Mouse (Mus musculus) kidney, postnatal 4 days (tissue): ENCODE measurements around the gene Brd1.
"Not testable (repeated sequence)": the region's sequence is repeated elsewhere in the genome, so short reads cannot be mapped to it uniquely, and the experiment has no call there.

Source experiments
- DNase-seq, 2 experiments: peaks; one replicate each; pipeline ENCODE4 v3.0.0; 2021; ENCODE audit warnings: mixed read lengths in 2 of 2

The Brd1 gene

DNA sequence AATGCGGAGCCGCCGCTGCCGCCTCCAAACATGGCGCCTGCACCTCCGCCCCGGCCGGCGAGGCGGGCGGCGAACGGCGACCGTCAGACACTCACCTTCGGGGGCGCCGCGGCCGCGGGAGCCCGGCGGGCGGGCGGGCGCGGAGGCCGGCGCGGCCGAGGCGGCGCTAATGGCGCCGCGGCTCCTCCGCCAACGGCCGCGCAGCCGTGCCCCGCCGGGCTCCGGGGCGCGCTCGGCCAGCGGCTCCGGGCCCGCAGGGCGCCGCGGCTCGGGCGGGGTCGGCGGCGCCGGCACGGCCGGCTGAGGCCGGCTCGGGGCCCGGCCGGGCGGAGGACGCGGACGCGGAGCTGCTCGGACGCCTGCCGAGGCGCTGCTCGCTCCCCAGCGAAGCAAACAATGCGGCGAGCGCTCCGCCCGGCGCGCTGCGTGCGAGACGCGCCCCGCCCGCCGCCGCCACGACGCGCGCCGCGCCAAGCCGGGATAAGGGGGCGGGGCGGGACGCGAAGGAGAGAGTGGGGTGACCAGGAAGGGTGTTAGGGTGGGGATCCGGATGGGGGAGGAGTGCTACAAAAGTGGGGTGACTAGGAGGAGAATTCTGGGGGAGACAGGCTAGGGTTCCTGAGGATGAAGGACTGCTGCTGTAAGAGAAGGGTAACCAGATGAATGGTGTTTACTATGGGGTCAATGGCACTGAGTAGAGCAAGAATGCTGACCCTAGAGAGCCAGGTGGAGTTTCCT is at the start of gene Brd1:
Brd1 (minus strand) TSS at position 400 of the 738 bp plus-strand sequence.
- DNase-seq = peak; percentile 87 to 92

DNA sequence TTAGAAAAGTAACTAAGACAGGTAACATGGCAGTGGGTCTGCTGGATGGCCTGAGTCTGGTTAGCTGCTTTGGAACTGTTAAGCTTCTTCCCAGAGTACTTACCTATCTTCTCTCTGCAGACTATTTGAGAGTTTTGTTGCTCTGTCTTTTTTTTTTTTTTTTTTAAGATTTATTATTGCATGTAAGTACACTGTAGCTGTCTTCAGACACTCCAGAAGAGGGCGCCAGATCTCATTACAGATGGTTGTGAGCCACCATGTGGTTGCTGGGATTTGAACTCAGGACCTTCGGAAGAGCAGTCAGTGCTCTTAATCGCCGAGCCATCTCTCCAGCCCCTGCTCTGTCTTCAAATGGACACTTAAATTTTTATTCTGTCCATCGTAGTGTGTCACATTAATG is 40.6 kb upstream of the Brd1 start:
- DNase-seq = not testable (repeated sequence)

DNA sequence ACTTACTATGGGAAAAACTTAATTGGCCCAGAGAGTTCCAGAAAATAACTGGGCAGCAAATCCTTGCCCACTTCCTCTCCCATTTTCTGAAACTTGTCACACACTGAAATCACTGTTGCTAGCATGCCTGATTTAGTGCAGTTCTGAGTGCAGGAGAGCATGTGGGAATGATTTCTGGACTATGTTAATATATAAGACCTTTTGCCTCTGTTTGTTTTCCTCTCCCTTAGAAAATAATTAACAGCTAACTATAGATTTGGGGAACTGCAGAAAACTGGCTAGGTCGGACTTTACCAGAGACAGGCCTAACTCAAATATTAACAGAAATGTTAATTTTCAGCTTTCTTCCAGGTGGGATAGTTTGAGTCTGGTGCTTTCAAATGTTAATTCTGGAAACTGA is 34.5 kb upstream of the Brd1 start:
- DNase-seq = no peak

DNA sequence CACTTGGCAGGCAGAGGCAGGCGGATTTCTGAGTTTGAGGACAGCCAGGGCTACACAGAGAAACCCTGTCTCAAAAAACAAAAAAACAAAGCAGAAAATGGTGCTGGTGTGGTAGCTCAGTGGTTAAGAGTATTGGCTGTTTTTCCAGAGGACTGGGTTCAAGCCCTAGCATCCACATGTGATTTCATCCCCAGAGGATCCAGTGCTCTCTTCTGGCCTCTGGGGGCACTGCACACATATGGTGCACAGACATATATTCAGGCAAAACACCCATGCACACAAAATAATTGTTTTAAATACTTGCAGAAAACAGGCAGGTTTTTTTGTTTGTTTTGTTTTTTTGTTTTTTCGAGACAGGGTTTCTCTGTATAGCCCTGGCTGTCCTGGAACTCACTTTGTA is 32.1 kb upstream of the Brd1 start:
- not testable (repeated sequence) for DNase-seq

DNA sequence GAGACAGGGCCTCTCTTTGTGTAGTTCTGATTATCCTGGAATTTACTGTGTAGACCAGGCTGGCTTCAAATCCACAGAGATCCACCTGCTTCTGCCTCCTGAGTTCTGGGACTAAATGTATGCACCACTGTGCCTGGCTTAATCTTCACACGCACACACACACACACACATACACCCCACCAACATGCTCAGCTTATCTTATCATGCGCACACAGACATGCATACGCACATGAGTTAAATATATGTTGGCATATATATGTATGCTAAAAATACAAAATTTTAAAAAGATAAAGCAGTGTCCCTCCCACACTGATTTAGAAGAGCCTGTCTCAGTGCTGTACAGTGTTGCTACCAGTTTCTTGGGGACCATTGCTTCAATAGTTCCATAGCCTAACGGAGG is 27.5 kb upstream of the Brd1 start:
- DNase-seq = no peak

DNA sequence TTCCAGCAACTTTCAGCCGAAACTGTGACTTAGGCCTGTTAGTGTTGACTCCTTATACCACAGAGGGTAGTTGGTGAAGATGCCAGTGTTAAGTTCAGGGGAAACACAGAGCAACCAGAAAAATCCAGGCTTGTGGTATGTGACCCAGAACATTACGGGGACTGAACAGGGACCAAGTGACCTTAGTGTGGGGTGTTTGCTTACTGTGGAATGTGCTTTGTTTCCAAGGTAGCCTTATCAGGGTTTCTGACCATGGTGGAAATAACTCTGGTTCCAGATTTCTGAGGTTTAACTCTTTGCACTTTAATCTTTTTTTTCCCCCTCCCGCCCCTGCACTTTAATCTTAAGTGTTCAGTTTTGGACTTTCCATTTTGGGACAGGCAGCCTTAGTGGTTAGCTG is 24.0 kb upstream of the Brd1 start:
- DNase-seq = no peak

DNA sequence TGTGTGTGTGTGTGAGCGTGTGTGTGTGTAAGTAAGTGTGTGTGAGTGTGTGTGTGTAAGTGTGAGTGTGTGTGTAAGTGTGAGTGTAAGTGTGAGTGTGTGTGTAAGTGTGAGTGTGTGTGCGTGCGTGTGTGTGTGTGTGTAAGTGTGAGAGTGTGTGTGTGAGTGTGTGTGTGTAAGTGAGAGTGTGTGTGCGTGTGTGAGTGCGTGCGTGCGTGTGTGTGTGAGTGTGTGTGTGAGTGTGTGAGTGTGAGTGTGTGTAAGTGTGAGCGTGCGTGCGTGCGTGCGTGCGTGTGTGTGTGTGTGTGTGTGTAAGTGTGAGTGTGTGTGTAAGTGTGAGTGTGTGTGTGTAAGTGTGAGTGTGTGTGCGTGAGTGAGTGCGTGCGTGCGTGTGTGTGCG is 21.7 kb upstream of the Brd1 start:
- no peak for DNase-seq

DNA sequence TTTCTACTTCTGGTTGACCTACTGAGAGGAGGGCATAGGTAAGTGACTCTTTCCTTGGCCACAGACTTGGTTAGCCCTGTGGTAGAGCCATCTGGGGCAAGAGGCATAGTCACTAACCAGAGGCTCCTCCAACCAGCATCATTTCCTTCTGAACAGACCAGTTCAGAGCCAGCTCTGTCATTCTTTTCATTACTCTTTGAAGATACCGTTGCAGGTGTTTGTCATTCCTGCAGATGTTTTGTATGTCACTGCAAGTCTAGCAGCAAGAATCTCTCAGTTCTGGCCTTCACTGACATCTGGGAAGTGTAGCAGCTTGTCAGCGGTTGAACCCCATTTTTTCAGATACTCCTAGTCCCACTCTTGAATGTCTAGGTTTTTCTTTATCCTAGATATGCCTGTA is 20.9 kb upstream of the Brd1 start:
- no peak for DNase-seq

DNA sequence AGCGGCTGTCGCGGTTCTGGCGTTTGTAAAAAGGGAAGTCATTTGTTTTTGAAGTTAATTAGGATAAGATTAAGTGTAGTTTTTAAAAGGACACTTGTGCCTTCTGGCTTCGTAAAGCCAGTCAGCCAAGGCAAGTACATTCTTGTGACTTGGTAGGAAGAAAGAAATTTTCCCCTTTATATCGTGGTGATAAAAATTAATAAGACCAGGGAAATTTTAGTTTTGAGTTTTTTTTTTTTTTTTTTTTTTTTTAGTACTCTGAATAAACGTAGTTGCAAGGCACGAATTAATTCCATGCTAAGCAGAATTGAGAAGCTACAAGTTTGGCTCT is 18.3 kb upstream of the Brd1 start:
- DNase-seq = no peak

DNA sequence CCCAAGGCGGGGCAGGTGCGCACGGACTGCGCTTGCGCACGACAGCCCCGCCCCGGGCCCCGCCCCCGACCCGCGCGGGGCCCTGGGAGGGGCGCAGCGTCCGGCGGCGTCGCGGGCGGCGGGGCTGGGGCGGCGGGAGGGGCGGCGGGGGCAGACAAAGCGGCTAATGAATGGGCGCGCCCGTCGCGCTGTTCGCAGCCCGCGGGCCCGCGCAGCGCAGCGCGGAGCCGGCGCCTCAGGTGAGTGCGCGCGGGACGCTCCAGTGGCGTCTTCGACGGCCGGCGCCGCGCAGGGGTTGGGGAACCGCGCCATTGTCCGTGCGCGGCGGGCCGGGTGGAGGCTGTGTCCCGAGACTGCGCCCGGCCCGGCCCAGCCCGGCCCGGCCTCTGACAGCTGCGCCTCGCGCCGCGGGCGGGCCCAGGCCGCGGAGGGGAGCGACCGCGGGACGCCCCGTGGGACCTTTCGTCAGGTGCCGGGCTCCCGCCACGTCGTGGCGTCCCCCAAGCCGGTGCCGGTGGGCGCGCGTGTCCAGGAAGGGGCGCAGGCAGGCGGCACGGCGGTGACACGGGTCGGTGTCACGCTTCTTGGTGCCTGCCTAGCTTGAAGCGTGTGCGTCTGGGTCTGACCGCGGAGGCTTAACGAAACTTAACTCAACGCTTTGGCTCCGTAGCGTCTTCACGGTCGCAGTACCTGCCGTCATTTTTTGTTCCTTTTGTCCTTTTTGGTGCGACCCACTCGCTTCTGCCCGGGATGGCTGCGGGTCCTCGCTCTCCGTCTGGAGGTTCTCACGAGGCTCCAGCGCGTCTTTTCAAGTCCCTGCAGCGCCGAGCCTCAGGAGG is 17.8 kb upstream of the Brd1 start, which contains the start of gene Zbed4:
Zbed4 (plus strand) TSS at position 97 of the 839 bp plus-strand sequence.
- peak; percentile 61 to 70 for DNase-seq

DNA sequence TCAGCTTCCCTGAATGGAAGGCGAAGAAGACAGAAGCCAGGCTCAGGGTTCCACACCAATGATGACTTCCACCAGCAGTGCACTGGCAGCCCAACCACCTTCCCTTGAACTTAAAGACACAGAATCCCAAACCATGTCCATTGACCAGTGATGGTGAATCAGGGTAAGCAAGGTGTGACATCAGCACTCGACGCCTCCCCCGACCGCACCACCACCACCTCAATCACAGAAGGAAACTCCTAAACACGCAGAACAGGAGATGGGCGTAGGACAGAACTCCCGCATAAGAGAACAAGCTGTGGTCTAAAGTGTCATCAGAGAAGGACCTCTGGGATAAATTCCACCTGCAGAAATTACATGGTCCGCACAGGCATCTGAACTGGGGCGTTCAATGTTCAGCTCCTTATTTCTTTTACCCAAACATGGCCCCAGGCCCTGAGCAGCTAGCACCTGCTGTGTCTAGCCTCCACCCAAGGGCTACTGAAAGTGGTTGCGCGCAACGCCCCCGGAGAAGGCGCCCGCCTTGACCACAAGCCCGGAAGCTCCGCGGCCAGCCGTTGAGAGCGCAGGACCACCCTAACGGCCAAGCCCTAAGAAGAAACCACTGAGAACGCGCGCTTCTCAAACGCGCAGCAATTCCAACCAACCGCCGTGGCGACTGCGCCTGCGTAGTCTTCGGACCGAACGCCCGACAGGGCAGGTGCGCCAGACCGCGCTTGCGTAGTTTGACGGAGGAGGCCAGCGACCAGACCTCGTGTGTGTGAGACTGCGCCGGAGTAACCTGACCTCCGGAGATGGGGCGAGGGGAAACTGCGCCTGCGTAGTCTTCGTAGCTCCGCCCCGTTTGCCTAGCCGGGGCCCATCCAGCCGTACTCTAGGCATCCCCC is 16.9 kb upstream of the Brd1 start:
- peak; percentile 98 to 99 for DNase-seq

DNA sequence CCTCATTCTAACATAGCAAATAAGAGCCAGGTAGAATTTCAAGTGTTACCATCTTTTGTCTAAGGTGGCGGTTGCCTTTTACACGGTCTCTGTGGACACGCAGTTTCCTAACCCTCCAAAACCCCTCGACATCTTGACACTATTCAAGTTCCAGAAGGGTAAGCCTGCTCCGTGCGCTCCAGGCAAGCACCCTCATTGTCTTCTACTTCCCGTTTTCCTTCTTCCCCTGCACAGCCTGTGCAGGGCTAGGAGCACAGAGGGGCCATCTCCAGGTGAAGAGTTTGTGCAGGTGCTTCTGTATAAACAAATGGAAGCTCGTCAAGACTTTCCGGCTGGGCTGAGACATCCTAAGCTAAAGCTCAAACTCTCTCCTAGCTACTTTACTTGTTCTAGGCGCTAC is 16.0 kb upstream of the Brd1 start:
- DNase-seq = no peak

DNA sequence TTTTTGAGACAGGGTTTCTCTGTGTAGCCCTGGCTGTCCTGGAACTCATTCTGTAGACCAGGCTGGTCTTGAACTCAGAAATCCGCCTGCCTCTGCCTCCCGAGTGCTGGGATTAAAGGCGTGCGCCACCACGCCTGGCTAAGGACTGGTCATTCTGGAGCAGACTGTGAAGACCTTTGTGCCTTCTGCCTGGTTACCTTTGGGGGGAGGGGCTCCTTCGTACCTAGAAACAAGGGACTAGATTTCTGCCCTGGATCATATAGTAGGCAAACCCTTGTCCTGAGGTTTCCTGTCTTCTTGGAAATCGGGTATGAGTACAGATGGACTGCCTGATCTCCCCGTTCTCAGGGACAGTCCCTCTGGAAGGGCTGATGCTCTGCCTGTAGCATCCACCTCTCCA is 15.6 kb upstream of the Brd1 start:
- DNase-seq = not testable (repeated sequence)

DNA sequence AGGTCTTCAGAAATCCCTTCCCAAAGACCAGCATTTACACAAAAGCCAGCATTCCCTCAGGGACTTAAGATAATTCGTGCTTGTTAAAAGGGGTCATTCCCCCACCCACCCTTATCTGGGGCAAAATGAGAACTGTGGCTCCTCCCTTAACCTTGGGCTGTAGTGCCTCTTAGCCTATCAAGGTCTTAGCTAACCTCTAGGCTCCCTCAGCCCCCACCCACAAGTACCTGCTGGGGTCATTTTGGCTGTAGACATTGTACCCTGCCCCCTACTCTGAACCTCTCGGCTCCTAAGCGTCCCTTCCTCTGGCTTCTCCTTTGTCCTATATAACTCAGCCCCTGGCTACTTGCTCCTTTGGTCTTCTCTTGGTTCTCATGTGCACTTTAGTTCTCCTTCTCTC is 11.9 kb upstream of the Brd1 start:
- no peak for DNase-seq

DNA sequence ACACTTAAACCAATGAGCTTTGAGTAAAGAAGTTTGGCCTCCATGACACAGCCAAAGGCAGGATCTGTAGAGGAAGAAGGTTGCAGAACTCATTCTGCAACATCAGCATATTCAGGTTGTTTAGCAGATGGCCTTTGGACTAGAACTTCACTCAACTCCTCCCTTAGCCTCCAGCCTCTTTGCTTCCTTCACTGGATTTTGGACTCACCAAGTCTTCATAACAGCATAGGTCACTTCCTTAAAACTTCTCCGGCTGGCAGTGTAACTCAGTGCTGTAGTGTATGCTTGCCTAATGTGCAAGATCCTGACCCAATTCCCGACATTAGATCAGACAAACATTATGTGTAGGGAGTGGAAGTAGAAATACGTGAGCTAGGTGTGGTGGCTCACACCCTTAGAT is 11.3 kb upstream of the Brd1 start:
- no peak for DNase-seq

DNA sequence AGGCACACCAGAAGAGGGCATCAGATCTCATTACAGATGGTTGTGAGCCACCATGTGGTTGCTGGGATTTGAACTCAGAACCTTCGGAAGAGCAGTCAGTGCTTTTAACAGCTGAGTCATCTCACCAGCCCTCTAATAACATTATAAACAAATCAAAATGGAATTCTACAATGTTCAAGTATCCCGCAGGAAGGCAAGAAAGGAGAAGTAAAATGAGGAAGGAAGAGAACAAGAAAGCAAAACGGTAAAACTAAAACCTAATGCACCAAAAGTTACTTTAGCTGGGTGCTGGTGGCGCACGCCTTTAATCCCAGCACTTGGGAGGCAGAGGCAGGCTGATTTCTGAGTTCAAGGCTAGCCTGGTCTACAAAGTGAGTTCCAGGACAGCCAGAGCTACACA is 9.3 kb upstream of the Brd1 start:
- not testable (repeated sequence) for DNase-seq

DNA sequence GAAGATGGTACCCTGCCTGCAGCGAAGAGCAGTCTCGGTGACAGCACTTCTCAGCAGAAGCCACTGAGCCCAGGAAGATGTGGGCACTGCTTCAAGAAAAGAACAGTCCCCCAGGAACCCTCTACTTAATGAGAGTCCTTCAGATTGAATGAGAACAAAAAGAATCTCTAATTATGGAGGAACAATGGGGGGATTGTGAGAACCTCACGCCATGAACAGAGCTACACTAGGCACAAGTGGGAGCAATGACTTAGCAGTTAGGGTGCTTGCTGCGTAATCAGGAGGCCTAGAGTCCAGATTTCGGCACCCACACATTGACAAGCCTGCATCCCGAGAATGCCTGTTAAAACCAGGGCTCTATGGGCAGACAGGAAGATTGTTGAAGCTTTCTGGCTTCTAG is 7.3 kb upstream of the Brd1 start:
- no peak for DNase-seq

DNA sequence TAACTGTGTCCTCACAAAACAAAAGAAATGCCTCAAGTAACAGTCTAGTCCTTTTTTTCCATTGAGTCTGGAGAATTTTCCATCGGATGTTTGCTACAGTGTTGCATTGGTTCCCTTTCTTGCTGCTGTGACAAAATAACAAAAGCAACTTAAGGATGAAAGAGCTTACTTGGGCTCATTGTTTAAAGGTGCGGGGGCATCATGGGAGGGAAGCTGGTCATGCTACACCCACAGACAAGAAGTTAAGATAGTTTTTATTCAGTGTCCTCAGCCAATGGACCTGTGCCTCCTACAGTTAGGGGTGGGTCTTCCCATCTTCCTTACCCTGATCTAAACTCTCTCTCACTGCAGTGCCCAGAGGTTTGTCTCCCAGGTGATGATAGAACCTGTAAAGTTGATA is 4.4 kb upstream of the Brd1 start:
- DNase-seq = no peak

DNA sequence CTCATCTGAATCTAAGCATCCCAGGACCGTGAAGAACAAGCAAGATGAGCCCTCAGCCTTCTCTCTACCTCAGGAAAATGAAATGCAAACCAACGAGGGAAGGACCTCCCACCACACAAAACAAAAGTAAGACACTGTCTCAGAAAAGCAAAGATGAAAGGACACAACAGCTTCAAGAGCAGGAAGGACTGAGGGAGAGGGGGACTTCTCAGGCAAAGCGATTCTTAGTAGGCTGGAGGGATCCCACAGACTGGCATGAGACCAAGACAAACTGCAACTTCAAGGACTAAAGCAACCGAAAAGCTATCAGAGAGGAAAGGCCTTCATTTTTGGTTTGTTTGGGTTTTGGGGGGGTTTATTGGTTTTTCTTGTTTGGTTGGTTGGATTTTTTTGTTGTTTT is 2.1 kb upstream of the Brd1 start:
- DNase-seq = no peak

DNA sequence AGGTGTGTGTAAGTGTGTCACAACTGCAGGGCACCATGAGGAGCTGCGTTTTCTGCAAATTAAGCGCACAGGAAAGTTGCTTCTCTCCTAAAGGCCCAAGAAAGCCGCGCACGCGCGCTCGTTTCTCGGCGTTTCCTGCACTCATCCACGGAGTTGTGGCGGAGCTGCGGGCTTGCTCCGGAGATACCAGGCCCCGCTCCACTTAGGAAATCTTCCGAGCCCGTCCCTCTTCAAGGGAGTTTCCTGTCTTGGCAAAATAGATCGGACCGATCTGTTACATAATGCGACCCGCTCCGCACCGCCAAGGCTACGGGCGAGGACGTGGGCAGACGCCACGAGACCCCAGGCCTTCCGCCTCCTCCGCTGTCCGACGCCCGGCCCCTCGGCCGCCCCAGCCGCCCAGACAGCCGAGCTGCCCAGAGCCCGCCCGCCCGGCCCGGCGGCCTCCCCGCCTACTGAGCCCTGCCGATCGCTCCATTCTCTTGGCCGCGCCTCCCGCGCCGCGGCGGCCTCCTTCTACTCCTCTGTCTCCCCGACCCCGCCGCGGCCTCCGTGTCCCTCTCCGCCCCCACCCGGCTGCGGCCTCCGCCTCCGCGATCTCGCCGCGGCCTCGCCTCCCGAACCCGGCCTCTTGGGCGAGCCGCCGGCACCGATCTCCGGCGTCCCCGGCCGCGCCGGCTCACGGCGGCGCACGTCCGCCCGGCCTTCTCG is 837 bp downstream of the Brd1 start:
- peak; percentile 80 to 88 for DNase-seq

DNA sequence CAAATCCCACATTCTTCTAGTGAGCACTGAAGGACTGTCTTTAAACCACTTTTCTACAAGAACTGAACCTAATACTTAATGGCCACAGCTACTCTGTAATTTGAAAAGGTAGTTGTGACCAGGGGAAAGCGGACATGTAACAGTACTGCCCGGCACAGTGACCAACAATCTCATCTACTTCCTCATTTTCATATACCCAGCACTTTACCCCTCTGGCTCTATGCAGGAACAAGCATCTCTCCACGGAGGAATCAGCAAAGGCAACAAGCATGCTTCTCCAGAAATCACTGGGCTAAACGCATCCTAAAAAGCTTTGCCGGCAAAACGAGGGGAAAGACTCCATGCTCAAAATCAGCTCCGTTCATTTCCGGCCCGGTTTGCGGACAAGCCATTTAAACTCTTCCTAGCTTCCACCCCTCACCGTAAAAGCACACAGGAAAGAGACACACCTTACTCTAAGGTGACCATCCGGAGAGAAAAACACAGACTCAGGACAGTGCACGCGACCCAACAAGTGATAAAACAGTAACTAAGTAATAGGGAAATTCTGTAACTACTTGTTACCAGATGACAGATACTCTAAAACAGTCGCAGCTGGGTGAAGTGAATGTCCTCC is 1.5 kb downstream of the Brd1 start:
- peak in 1 of 2 experiments; percentile 30 for DNase-seq

DNA sequence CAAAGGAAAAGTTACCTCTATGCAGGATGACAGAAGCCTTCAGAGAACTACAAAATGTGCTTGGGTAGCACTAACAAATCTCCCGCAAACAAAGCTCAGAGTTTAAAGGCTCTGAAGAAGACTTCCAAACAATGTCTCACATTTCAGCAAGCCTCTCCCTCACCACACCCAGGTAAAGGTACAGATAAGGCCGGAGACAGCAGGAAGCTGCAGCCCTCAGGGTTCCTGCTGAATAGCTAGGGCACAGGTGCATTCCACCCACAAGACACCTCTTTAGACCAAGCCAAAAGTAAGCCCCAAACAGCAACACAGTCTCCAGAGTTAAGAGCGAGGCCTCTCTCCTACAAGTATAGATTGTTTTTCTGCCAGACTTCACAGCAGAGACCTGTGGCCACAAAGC is 3.3 kb downstream of the Brd1 start:
- DNase-seq = no peak
